16 mouse cellular contexts compared by ENCODE assay signal in the genomic region with DNA sequence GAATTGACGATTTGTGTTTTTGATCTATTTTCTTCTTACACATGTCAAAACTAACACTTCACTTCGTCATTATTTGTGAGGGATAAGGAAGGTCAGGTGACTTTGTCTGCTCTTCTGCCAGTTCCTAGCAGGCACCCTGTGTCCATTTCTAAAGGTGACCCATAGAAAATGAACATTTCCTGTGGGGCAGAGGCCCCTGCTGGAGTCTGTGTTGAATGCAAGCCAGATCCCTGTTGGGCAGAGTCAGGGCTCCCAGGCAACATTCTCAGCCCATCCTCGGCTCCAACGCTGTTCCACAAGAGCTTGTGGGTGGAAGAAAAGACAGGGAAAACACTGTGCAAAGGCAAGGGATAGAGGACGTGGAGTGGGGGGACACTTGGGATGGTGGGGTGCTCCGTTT.
DNase-seq lines count a peak whose midpoint lies in the region; ATAC-seq and TF ChIP-seq lines count a peak whose summit lies in the region.
"Had no signal": no experiment of that assay in that cellular context is flagged by ENCODE, and none has a peak within 500 bp of the region (broad histone marks: within the 10 kb centered on the region; RNA-seq: fewer than 3 reads in every experiment).

No protein-coding gene starts in this region.

- 52% methylated on average over 6 of the region's 6 CpGs for WGBS in kidney, postnatal 0 days
- 64% methylated on average over 6 of the region's 6 CpGs for WGBS in midbrain, embryonic 11.5 days
- 66% methylated on average over 6 of the region's 6 CpGs for WGBS in midbrain, embryonic 10.5 days

- TF ChIP-seq CTCF in kidney, postnatal 0 days (IDR thresholded peaks at IDR 0.05; ENCODE audit: low read depth), result peak; percentile 67

- no peak overlapping the region for H3K27ac ChIP-seq in kidney, postnatal 0 days
- no peak overlapping the region for H3K27ac ChIP-seq in midbrain, embryonic 11.5 days (ENCODE audit: low read depth, low read length)
- H3K27ac ChIP-seq in midbrain, embryonic 10.5 days (replicated peaks), result no peak overlapping the region
- H3K27ac ChIP-seq: forebrain, embryonic 15.5 days; neural tube, embryonic 12.5 days had no signal

- H3K4me1 ChIP-seq in kidney, postnatal 0 days (replicated peaks; ENCODE audit: insufficient read depth, low read length), result peaks cover 16% of the 10 kb centered on the region; the same call in 1 of the 2 replicates
- H3K4me1 ChIP-seq in midbrain, embryonic 11.5 days (ENCODE audit: control insufficient read depth, insufficient read depth, low read length), result no peaks in the 10 kb centered on the region
- peaks cover 19% of the 10 kb centered on the region; the same call in 1 of the 2 replicates for H3K4me1 ChIP-seq in midbrain, embryonic 10.5 days

- H3K4me3 ChIP-seq in kidney, postnatal 0 days (replicated peaks; ENCODE audit: low read depth, low read length), result no peak overlapping the region
- H3K4me3 ChIP-seq in midbrain, embryonic 11.5 days (ENCODE audit: low read depth, low read length), result no peak overlapping the region
- H3K4me3 ChIP-seq in midbrain, embryonic 10.5 days, result no peak overlapping the region
- H3K4me3 ChIP-seq: forebrain, embryonic 15.5 days; megakaryocyte, embryonic 14.5 days; neural tube, embryonic 12.5 days had no signal

- H3K27me3 ChIP-seq in kidney, postnatal 0 days (ENCODE audit: insufficient read depth, low read length), result no peaks in the 10 kb centered on the region
- H3K27me3 ChIP-seq in midbrain, embryonic 11.5 days (ENCODE audit: control insufficient read depth, insufficient read depth, low read length), result no peaks in the 10 kb centered on the region
- no peaks in the 10 kb centered on the region for H3K27me3 ChIP-seq in midbrain, embryonic 10.5 days (ENCODE audit: low read depth, poor library complexity, severe bottlenecking)
- H3K27me3 ChIP-seq: forebrain, embryonic 15.5 days; megakaryocyte, embryonic 14.5 days; neural tube, embryonic 12.5 days had no signal

- ATAC-seq in kidney, postnatal 0 days (replicated peaks; ENCODE audit: low FRiP score, low read depth), result no peak
- ATAC-seq in midbrain, embryonic 11.5 days (ENCODE audit: low FRiP score), result no peak
- ATAC-seq in megakaryocyte-erythroid progenitor cell, adult 5-6 weeks (replicated peaks; ENCODE audit: low FRiP score, low TSS enrichment, poor library complexity, severe bottlenecking), result no peak

- H3K4me2 ChIP-seq in kidney, postnatal 0 days (ENCODE audit: low read length), result no peak overlapping the region
- no peak overlapping the region for H3K4me2 ChIP-seq in midbrain, embryonic 11.5 days
- H3K4me2 ChIP-seq: forebrain, embryonic 15.5 days; neural tube, embryonic 12.5 days had no signal

- H3K9ac ChIP-seq in kidney, postnatal 0 days (ENCODE audit: low read depth, low read length), result no peak overlapping the region
- no peak overlapping the region for H3K9ac ChIP-seq in midbrain, embryonic 11.5 days (ENCODE audit: low read length)
- H3K9ac ChIP-seq: forebrain, embryonic 15.5 days; neural tube, embryonic 12.5 days had no signal

- DNase-seq in embryo, embryonic 10 days (ENCODE audit: low spot score), result peak; percentile 46
- no peak for DNase-seq in embryo, embryonic 9.5 days (ENCODE audit: extremely low spot score)
- peak; percentile 40 for DNase-seq in kidney, postnatal 0 days (ENCODE audit: low spot score)
- DNase-seq in kidney, adult 8-10 months, result no peak
- peak; percentile 84 for DNase-seq in midbrain, embryonic 11.5 days (ENCODE audit: low spot score, missing footprints)
- DNase-seq in midbrain, embryonic 10.5 days (ENCODE audit: low spot score), result no peak
- peak; percentile 28 for DNase-seq in retina, embryonic 14.5 days (ENCODE audit: low spot score)
- DNase-seq: B cell, adult 2 months; gastrocnemius, postnatal 14 days; kidney, adult 11 months; layer of hippocampus, postnatal 36 days; thymus, postnatal 14 days had no signal

- no peaks in the 10 kb centered on the region for H3K9me3 ChIP-seq in kidney, postnatal 0 days (replicated peaks; ENCODE audit: low read length)
- H3K9me3 ChIP-seq in midbrain, embryonic 11.5 days (ENCODE audit: control insufficient read depth, low read length), result no peaks in the 10 kb centered on the region
- H3K9me3 ChIP-seq in midbrain, embryonic 10.5 days (replicated peaks), result no peaks in the 10 kb centered on the region
- H3K9me3 ChIP-seq: forebrain, embryonic 15.5 days; megakaryocyte, embryonic 14.5 days; neural tube, embryonic 12.5 days had no signal

- no peaks in the 10 kb centered on the region for H3K36me3 ChIP-seq in kidney, postnatal 0 days (ENCODE audit: insufficient read depth, low read length)
- no peaks in the 10 kb centered on the region for H3K36me3 ChIP-seq in midbrain, embryonic 11.5 days (ENCODE audit: control insufficient read depth, insufficient read depth, low read length)
- H3K36me3 ChIP-seq in midbrain, embryonic 10.5 days, result no peaks in the 10 kb centered on the region
- H3K36me3 ChIP-seq: forebrain, embryonic 15.5 days; neural tube, embryonic 12.5 days had no signal

Comparison
In these comparisons a context has a peak if more than half of its experiments do, and no peak if none do; other contexts are left out.
1. DNase-seq: peak in embryo, embryonic 10 days (single experiment), kidney, postnatal 0 days (single experiment), midbrain, embryonic 11.5 days (single experiment) and retina, embryonic 14.5 days (single experiment); none in embryo, embryonic 9.5 days (single experiment), kidney, adult 8-10 months (0 of 2) and midbrain, embryonic 10.5 days (single experiment).